In the genomic region with DNA sequence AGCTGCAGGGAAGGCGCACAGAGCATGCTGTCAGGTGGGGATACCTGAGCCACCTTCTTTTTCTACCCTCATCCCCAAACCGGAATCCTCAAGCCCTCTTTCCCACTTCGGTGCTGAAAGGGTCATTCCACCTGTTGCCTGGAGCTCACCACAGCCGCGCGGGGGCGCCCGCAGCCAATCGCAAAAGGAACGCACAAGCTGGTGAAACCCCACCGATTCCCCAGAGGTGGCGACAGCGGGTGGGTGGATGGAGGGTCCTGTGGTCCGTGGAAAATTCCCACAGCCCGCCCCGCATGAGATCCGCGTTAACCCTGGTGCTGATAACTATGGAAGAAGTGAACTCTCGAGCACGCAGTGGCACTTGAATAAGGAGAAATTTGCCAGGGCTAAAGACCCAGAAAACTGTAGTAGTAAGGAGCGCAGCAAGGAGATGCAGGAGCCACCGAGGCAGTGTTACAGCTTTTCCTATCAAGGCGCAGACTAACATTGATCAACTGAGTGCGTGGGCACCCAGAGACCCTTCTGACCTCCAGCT, we compare ENCODE assay signal across 9 mouse cellular contexts. TPM values are rescaled to one million over a fixed set of nuclear protein-coding genes. Genes with fewer than 3 reads are reported as not detected.
A peak's percentile ranks its signal among the peaks of the same experiment; 100 is the strongest.
DNase-seq lines count a peak whose midpoint lies in the region; ATAC-seq and TF ChIP-seq lines count a peak whose summit lies in the region.
"Had no signal": no experiment of that assay in that cellular context is flagged by ENCODE, and none has a peak within 500 bp of the region (broad histone marks: within the 10 kb centered on the region; RNA-seq: fewer than 3 reads in every experiment).

No protein-coding gene starts in this region.

- no peak for TF ChIP-seq POLR2A in limb, embryonic 14.5 days (IDR thresholded peaks at IDR 0.05; ENCODE audit: borderline replicate concordance, extremely low read depth, insufficient read depth, insufficient read length)
- TF ChIP-seq POLR2A in testis, adult 2 months (IDR thresholded peaks at IDR 0.05; ENCODE audit: control insufficient read depth, low read depth, low read length): no peak

- DNase-seq in ovary, postnatal 10 days (ENCODE audit: low spot score): peak; percentile 72
- DNase-seq in ovary, adult 18-20 months (ENCODE audit: low spot score): no peak
- peak; percentile 56 to 70 for DNase-seq in cerebellum, postnatal 36 days
- DNase-seq in heart, adult 11 months: peak; percentile 95
- DNase-seq in kidney, adult 8-10 months: peak; percentile 71 to 86
- peak; percentile 30 for DNase-seq in limb, embryonic 14.5 days (ENCODE audit: low spot score)

- TF ChIP-seq CTCF in testis, adult 2 months (IDR thresholded peaks at IDR 0.05; ENCODE audit: control insufficient read depth, insufficient read depth, insufficient replicate concordance, low read depth, low read length): peak; percentile 25; the same call in 1 of the 2 replicates

- H3K4me2 ChIP-seq in limb, embryonic 14.5 days (replicated peaks; ENCODE audit: low read depth, low read length, severe bottlenecking): peak overlapping the region; percentile 85; the same call in 1 of the 2 replicates
- peak overlapping the region; percentile 68 for H3K4me2 ChIP-seq in neural tube, embryonic 12.5 days (replicated peaks)

- no peak overlapping the region for H3K9ac ChIP-seq in limb, embryonic 14.5 days (ENCODE audit: low read depth, low read length, severe bottlenecking)
- no peak overlapping the region for H3K9ac ChIP-seq in neural tube, embryonic 12.5 days

- no peak overlapping the region for H3K27ac ChIP-seq in limb, embryonic 14.5 days (replicated peaks; ENCODE audit: low read depth, low read length)
- H3K27ac ChIP-seq in neural tube, embryonic 12.5 days: no peak overlapping the region
- H3K27ac ChIP-seq in testis, adult 2 months (ENCODE audit: control insufficient read depth, insufficient read depth, low read depth, low read length): no peak overlapping the region

- no peaks in the 10 kb centered on the region for H3K36me3 ChIP-seq in limb, embryonic 14.5 days (ENCODE audit: control insufficient read depth, insufficient read depth, low read length)
- no peaks in the 10 kb centered on the region for H3K36me3 ChIP-seq in neural tube, embryonic 12.5 days
- H3K36me3 ChIP-seq in testis, adult 2 months (ENCODE audit: control insufficient read depth, insufficient read depth, low read length): no peaks in the 10 kb centered on the region

- H3K4me3 ChIP-seq in limb, embryonic 14.5 days (replicated peaks; ENCODE audit: low read length): 0 out of 2 replicates have a peak overlapping the region, but pooled peaks have one; percentile 49
- H3K4me3 ChIP-seq in neural tube, embryonic 12.5 days: no peak overlapping the region
- H3K4me3 ChIP-seq in testis, adult 2 months (ENCODE audit: control insufficient read depth, low read depth, low read length): no peak overlapping the region
- H3K4me3 ChIP-seq: erythroblast, embryonic 14.5 days had no signal

- peaks cover 6% of the 10 kb centered on the region for H3K4me1 ChIP-seq in limb, embryonic 14.5 days (ENCODE audit: control insufficient read depth, insufficient read depth, low read length)
- H3K4me1 ChIP-seq in neural tube, embryonic 12.5 days: peaks cover 23% of the 10 kb centered on the region
- peaks cover 13% of the 10 kb centered on the region for H3K4me1 ChIP-seq in testis, adult 2 months (ENCODE audit: control insufficient read depth, insufficient read depth, low read length)

- H3K9me3 ChIP-seq in limb, embryonic 14.5 days (ENCODE audit: control insufficient read depth, low read length): no peaks in the 10 kb centered on the region
- H3K9me3 ChIP-seq in neural tube, embryonic 12.5 days: no peaks in the 10 kb centered on the region

- no peak for ATAC-seq in limb, embryonic 14.5 days (ENCODE audit: low FRiP score, low read depth)
- ATAC-seq in neural tube, embryonic 12.5 days (ENCODE audit: low FRiP score, low read depth): no peak

- peaks cover 49% of the 10 kb centered on the region for H3K27me3 ChIP-seq in limb, embryonic 14.5 days (ENCODE audit: control insufficient read depth, insufficient read depth, low read length)
- H3K27me3 ChIP-seq in neural tube, embryonic 12.5 days (replicated peaks): peaks cover 58% of the 10 kb centered on the region
- no peaks in the 10 kb centered on the region; the same call in 1 of the 2 replicates for H3K27me3 ChIP-seq in testis, adult 2 months (ENCODE audit: control insufficient read depth, insufficient read depth, low read length)

- WGBS in limb, embryonic 14.5 days: 6% methylated on average over 24 of the region's 24 CpGs
- 3% methylated on average over 24 of the region's 24 CpGs for WGBS in neural tube, embryonic 12.5 days

RNA-seq across cellular contexts. Expression of a gene that starts 2.0 kb away (rescaled TPM):
- polyA plus RNA-seq in limb, embryonic 14.5 days (2012; rRNA removed): 12.8 and 17.7 TPM in 2 replicates
- 4.6 and 4.7 TPM in 2 replicates for polyA plus RNA-seq in limb, embryonic 14.5 days (2014; fragmentation: Nextera tagmentation; extraction: Ambion mirVana)
- 3.1 and 3.4 TPM in 2 replicates for polyA plus RNA-seq in neural tube, embryonic 12.5 days (2016; fragmentation: Nextera tagmentation; extraction: Ambion mirVana)
- 0.35 and 0.36 TPM in 2 replicates for polyA plus RNA-seq in testis, adult 2 months (2012; rRNA removed)

RNA-seq across cellular contexts. Expression of a gene that starts 11.0 kb away (rescaled TPM):
- 0.22 and 0.60 TPM in 2 replicates for polyA plus RNA-seq in limb, embryonic 14.5 days (2012; rRNA removed)
- 0.68 and 1.6 TPM in 2 replicates for polyA plus RNA-seq in limb, embryonic 14.5 days (2014; fragmentation: Nextera tagmentation; extraction: Ambion mirVana)
- polyA plus RNA-seq in neural tube, embryonic 12.5 days (2016; fragmentation: Nextera tagmentation; extraction: Ambion mirVana): 0.81 and 1.1 TPM in 2 replicates
- 0.61 TPM in 1 of 2 replicates, not detected in the other for polyA plus RNA-seq in testis, adult 2 months (2012; rRNA removed)
- polyA plus RNA-seq: erythroblast, embryonic 14.5 days had no signal

RNA-seq across cellular contexts. Expression of a gene that starts 13.8 kb away (rescaled TPM):
- polyA plus RNA-seq in limb, embryonic 14.5 days (2012; rRNA removed): 73.9 and 88.6 TPM in 2 replicates
- polyA plus RNA-seq in limb, embryonic 14.5 days (2014; fragmentation: Nextera tagmentation; extraction: Ambion mirVana): 96.1 and 101 TPM in 2 replicates
- polyA plus RNA-seq in neural tube, embryonic 12.5 days (2016; fragmentation: Nextera tagmentation; extraction: Ambion mirVana): 139 and 155 TPM in 2 replicates
- 234 and 253 TPM in 2 replicates for polyA plus RNA-seq in testis, adult 2 months (2012; rRNA removed)

RNA-seq across cellular contexts. Expression of a gene that starts 15.4 kb away (rescaled TPM):
- polyA plus RNA-seq in limb, embryonic 14.5 days (2012; rRNA removed): 66.4 and 78.8 TPM in 2 replicates
- polyA plus RNA-seq in limb, embryonic 14.5 days (2014; fragmentation: Nextera tagmentation; extraction: Ambion mirVana): 50.3 and 56.9 TPM in 2 replicates
- polyA plus RNA-seq in neural tube, embryonic 12.5 days (2016; fragmentation: Nextera tagmentation; extraction: Ambion mirVana): 27.2 and 27.8 TPM in 2 replicates
- 0.98 and 1.5 TPM in 2 replicates for polyA plus RNA-seq in testis, adult 2 months (2012; rRNA removed)

RNA-seq across cellular contexts. Expression of a gene that starts 25.5 kb away (rescaled TPM):
- 56.9 and 67.7 TPM in 2 replicates for polyA plus RNA-seq in limb, embryonic 14.5 days (2012; rRNA removed)
- polyA plus RNA-seq in limb, embryonic 14.5 days (2014; fragmentation: Nextera tagmentation; extraction: Ambion mirVana): 26.1 and 30.5 TPM in 2 replicates
- 39.7 and 40.4 TPM in 2 replicates for polyA plus RNA-seq in neural tube, embryonic 12.5 days (2016; fragmentation: Nextera tagmentation; extraction: Ambion mirVana)
- 9.5 and 10.4 TPM in 2 replicates for polyA plus RNA-seq in testis, adult 2 months (2012; rRNA removed)
